Mouse (Mus musculus): ENCODE results near the gene Tgfbi. TPM values are rescaled to one million over a fixed set of nuclear protein-coding genes. Genes with fewer than 3 reads are reported as not detected.

Gene Tgfbi
- polyA plus RNA-seq, 1 experiment from 2014 or later, result 183 TPM

DNA sequence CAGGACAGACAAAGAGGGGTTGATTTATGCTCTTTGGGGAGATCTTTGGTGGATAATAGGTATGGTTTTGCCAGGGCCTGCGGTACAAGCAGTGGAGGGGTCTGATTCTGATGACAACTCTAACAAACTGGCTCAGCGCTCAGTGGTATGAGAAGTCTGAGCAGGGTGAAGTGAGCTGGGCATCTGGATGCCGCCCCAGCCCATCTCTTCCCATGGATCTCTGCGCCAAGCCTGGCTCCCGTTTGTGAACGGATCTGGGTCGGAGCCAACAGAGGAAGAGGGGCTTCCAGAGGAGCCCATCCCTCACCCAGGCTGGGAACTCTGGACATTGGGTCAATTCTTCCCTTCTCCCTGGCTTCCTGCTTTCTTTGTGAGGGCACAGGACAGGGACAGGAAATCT is 74.0 kb downstream of the Tgfbi start:
- Histone ChIP-seq H3K27me3 (ENCODE audit: control insufficient read depth, insufficient read depth, low read depth, low read length) (no peaks in the 10 kb centered on the region), H3K4me1 (replicated peaks; ENCODE audit: control insufficient read depth, insufficient read depth, low read length) (peaks cover 25% of the 10 kb centered on the region), H3K9ac (ENCODE audit: low read length) (no peak overlapping the region), H3K4me2 (ENCODE audit: low read depth, low read length) (no peak overlapping the region), H3K27ac (ENCODE audit: low read length) (no peak overlapping the region), H3K4me3 (ENCODE audit: low read length) (no peak overlapping the region), H3K36me3 (ENCODE audit: control insufficient read depth, insufficient read depth, low read length) (no peaks in the 10 kb centered on the region), H3K9me3 (ENCODE audit: control insufficient read depth, low read length) (no peaks in the 10 kb centered on the region)
- no peak for ATAC-seq (ENCODE audit: low read depth)
- WGBS, result 77% methylated on average over 7 of the region's 7 CpGs

Other genes with a start within 250 kb of the Tgfbi start
- gene Gm3045, start 182.9 kb upstream of the Tgfbi start, polyA plus RNA-seq (2015; fragmentation: Nextera tagmentation; extraction: Ambion mirVana), result not detected in 2 replicates
- 0.08 and 0.11 TPM in 2 replicates for gene Slc25a48, start 171.2 kb upstream of the Tgfbi start, polyA plus RNA-seq (2015; fragmentation: Nextera tagmentation; extraction: Ambion mirVana)
- gene Il9, start 127.3 kb upstream of the Tgfbi start, polyA plus RNA-seq (2015; fragmentation: Nextera tagmentation; extraction: Ambion mirVana), result not detected in 2 replicates
- 0.77 and 1.2 TPM in 2 replicates for gene Fbxl21, start 87.1 kb upstream of the Tgfbi start, polyA plus RNA-seq (2015; fragmentation: Nextera tagmentation; extraction: Ambion mirVana)
- 0.70 TPM in 1 of 2 replicates, not detected in the other for gene Lect2, start 61.0 kb upstream of the Tgfbi start, polyA plus RNA-seq (2015; fragmentation: Nextera tagmentation; extraction: Ambion mirVana)
- 33.5 and 34.8 TPM in 2 replicates for gene Smad5, start 93.5 kb downstream of the Tgfbi start, polyA plus RNA-seq (2015; fragmentation: Nextera tagmentation; extraction: Ambion mirVana)
- gene Gm45623, start 144.3 kb downstream of the Tgfbi start, polyA plus RNA-seq (2015; fragmentation: Nextera tagmentation; extraction: Ambion mirVana), result 2.2 and 2.4 TPM in 2 replicates

Data from lung, embryonic 16.5 days (tissue).